ENCODE assay signal across 8 mouse cellular contexts in genomic region chr4:46485696-46486417, GRCm38 (mm10). TPM values are rescaled to one million over a fixed set of nuclear protein-coding genes. Genes with fewer than 3 reads are reported as not detected.
DNase-seq lines count a peak whose midpoint lies in the region; TF ChIP-seq lines count a peak whose summit lies in the region.

No protein-coding gene starts in this region.

- H3K36me3 ChIP-seq in limb, embryonic 10.5 days: 0 out of 2 replicates have a peak, but pooled peaks cover 2% of the 10 kb centered on the region
- H3K36me3 ChIP-seq in myocyte (ENCODE audit: control insufficient read depth, insufficient read depth): no peaks in the 10 kb centered on the region

- H3K27ac ChIP-seq in limb, embryonic 10.5 days: no peak overlapping the region; the same call in 1 of the 2 replicates

- no peak overlapping the region for H3ac ChIP-seq in myocyte (ENCODE audit: control insufficient read depth, insufficient read length)

- WGBS in limb, embryonic 10.5 days: 47% methylated on average over 14 of the region's 14 CpGs

- H3K4me1 ChIP-seq in limb, embryonic 10.5 days: peaks cover 17% of the 10 kb centered on the region

- H3K27me3 ChIP-seq in limb, embryonic 10.5 days (ENCODE audit: low read depth, poor library complexity, severe bottlenecking): no peaks in the 10 kb centered on the region
- no peaks in the 10 kb centered on the region for H3K27me3 ChIP-seq in myocyte (ENCODE audit: control insufficient read depth, insufficient read depth, insufficient read length)

- H3K4me2 ChIP-seq in myocyte (ENCODE audit: low read depth): peak overlapping the region; percentile 50

- intact Hi-C loops in heart, postnatal 14 days (cut with DNase I): loop anchor here (2.0 kb wide), 1 partner anchor 33 kb away; no protein-coding TSS in a partner anchor

- H3K9me3 ChIP-seq in limb, embryonic 10.5 days (replicated peaks): no peaks in the 10 kb centered on the region

- peaks cover 14% of the 10 kb centered on the region for H3K79me2 ChIP-seq in myocyte (ENCODE audit: control insufficient read depth, insufficient read depth)

- no peak overlapping the region for H3K4me3 ChIP-seq in limb, embryonic 10.5 days
- H3K4me3 ChIP-seq in myocyte: no peak overlapping the region

- DNase-seq in left cerebral cortex, adult 11 months (ENCODE audit: low spot score): peak; percentile 51
- no peak for DNase-seq in left cerebral cortex, adult 8-10 months (ENCODE audit: low spot score in 2 of 2)
- peak; percentile 44 for DNase-seq in embryo, embryonic 11 days
- peak; percentile 78 to 80 for DNase-seq in heart, postnatal 14 days
- peak; percentile 42 for DNase-seq in limb, embryonic 10.5 days (ENCODE audit: low spot score)
- peak; percentile 93 for DNase-seq in thymus, postnatal 25 days
- no peak for DNase-seq in cerebellum, adult 9-11 months

- peak; percentile 35 for TF ChIP-seq POLR2A in myocyte (IDR thresholded peaks at IDR 0.05; ENCODE audit: insufficient read length, low read depth)

TF ChIP-seq in myocyte, 11 proteins besides CTCF, POLR2A, EP300 and RAD21:
- TF ChIP-seq TCF3 (IDR thresholded peaks at IDR 0.05; ENCODE audit: insufficient read length, low read depth): no peak
- peak; percentile 33 for TF ChIP-seq POLR2AphosphoS2 (IDR thresholded peaks at IDR 0.05; ENCODE audit: insufficient read length, low read depth)
- TF ChIP-seq SRF (IDR thresholded peaks at IDR 0.05; ENCODE audit: control insufficient read depth, insufficient read length, low read depth): no peak
- TF ChIP-seq MYOG (IDR thresholded peaks at IDR 0.05; ENCODE audit: control insufficient read depth in 1 of 3, insufficient read depth in 1 of 3, insufficient read length in 2 of 3, low read depth in 2 of 3): peak in 1 of 3 experiments; percentile 38
- TF ChIP-seq MYOD1 (IDR thresholded peaks at IDR 0.05; ENCODE audit: control insufficient read depth in 1 of 3, insufficient read length in 2 of 3, low read depth in 2 of 3): peak in 1 of 3 experiments; percentile 52

RNA-seq across cellular contexts. Expression of gene Nans, which starts 3.2 kb away (rescaled TPM):
- total RNA-seq in left cerebral cortex, adult 8-10 months (2022): 10 to 100 TPM; 13.1 to 19.7 (median 17.0) TPM
- total RNA-seq in heart, postnatal 14 days (2021): 10 to 100 TPM; 17.5 to 21.4 TPM
- polyA plus RNA-seq in limb, embryonic 10.5 days (2016; fragmentation: Nextera tagmentation; extraction: Ambion mirVana): 87.2 and 96.1 TPM in 2 replicates
- 62.3 TPM for polyA plus RNA-seq in myocyte (2012; fragmentation: generic; extraction: Trizol)

RNA-seq across cellular contexts. Expression of gene Anp32b, which starts 35.2 kb away (rescaled TPM):
- 10 to 100 TPM; 51.0 to 60.2 (median 55.9) TPM for total RNA-seq in left cerebral cortex, adult 8-10 months (2022)
- total RNA-seq in heart, postnatal 14 days (2021): 10 to 100 TPM; 58.1 to 66.6 TPM
- polyA plus RNA-seq in limb, embryonic 10.5 days (2016; fragmentation: Nextera tagmentation; extraction: Ambion mirVana): 405 and 451 TPM in 2 replicates
- polyA plus RNA-seq in myocyte (2012; fragmentation: generic; extraction: Trizol): 228 TPM

RNA-seq across cellular contexts. Expression of gene Trim14, which starts 50.1 kb away (rescaled TPM):
- 1 to 10 TPM in 3 of 4 experiments, under 1 TPM in 1; 0.91 to 2.4 (median 1.7) TPM for total RNA-seq in left cerebral cortex, adult 8-10 months (2022)
- total RNA-seq in heart, postnatal 14 days (2021): 1 to 10 TPM; 1.3 to 3.4 TPM
- 0.64 and 0.78 TPM in 2 replicates for polyA plus RNA-seq in limb, embryonic 10.5 days (2016; fragmentation: Nextera tagmentation; extraction: Ambion mirVana)
- polyA plus RNA-seq in myocyte (2012; fragmentation: generic; extraction: Trizol): 0.14 TPM

Comparison
In these comparisons a context has a peak if more than half of its experiments do, and no peak if none do; other contexts are left out.
1. DNase-seq: peak in left cerebral cortex, adult 11 months (single experiment), embryo, embryonic 11 days (single experiment), heart, postnatal 14 days (2 of 2), limb, embryonic 10.5 days (single experiment) and thymus, postnatal 25 days (single experiment); none in left cerebral cortex, adult 8-10 months (0 of 2) and cerebellum, adult 9-11 months (single experiment).